Mouse (Mus musculus) testis, adult 2 months (tissue): Measurements from ENCODE around the gene Fap.

Experiments used
- CTCF ChIP-seq: fragments of 200-500 bp; IDR thresholded peaks from 2 replicates; pipeline ENCODE4 v1.5.1; 2012; ENCODE audit warnings: low read depth, mild to moderate bottlenecking, inconsistent platforms, low read length, moderate library complexity; ENCODE audit not compliant: control insufficient read depth, insufficient read depth, insufficient replicate concordance
- POLR2A ChIP-seq: fragments of 200-500 bp; IDR thresholded peaks from 2 replicates; pipeline ENCODE4 v1.6.1; 2012; ENCODE audit warnings: low read depth, mild to moderate bottlenecking, inconsistent platforms, low read length, moderate library complexity; ENCODE audit not compliant: control insufficient read depth

DNA sequence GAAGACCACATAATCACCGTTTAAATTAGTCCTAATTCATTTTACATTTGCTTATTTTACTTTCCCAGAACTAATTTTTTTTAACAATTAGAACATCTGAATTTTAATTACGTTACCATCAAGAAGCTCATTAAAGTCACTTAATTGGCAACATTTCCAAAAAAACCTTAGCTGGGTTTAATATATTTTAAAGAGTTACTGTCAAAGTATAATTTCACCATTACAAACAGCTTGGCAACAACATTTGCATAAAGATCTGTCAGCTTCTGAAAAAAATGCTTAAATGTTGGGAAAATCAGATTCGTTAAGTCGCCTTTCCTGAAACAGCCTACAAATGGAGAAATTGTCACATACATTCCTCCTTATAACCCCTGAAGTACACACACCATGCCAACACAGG, 75.8 kb downstream of the Fap start:
- TF ChIP-seq POLR2A: no peak
- TF ChIP-seq CTCF: no peak
